Mouse (Mus musculus) testis, adult 2 months (tissue): ENCODE results near the gene Dglucy.

Source experiments
- CTCF ChIP-seq: fragments of 200-500 bp; IDR thresholded peaks from 2 replicates; pipeline ENCODE4 v1.5.1; 2012; ENCODE audit warnings: low read depth, mild to moderate bottlenecking, inconsistent platforms, low read length, moderate library complexity; ENCODE audit not compliant: control insufficient read depth, insufficient read depth, insufficient replicate concordance
- POLR2A ChIP-seq: fragments of 200-500 bp; IDR thresholded peaks from 2 replicates; pipeline ENCODE4 v1.6.1; 2012; ENCODE audit warnings: low read depth, mild to moderate bottlenecking, inconsistent platforms, low read length, moderate library complexity; ENCODE audit not compliant: control insufficient read depth

GRCm38 (mm10) chr12:100769871-100770270 is 9.0 kb upstream of the Dglucy start:
- TF ChIP-seq CTCF (no peak), POLR2A (no peak)
